Mouse (Mus musculus) adrenal gland, adult 10 weeks (tissue): Measurements from ENCODE around the gene Gm17727. TPM values are rescaled to one million over a fixed set of nuclear protein-coding genes. Genes with fewer than 3 reads are reported as not detected.

ENCODE experiments used
- polyA plus RNA-seq: library from polyadenylated mRNA; stranded (reverse); fragments of 350-450 nt; fragmentation: Illumina TruSeq; extraction: RNeasy Lipid Tissue Mini Kit (QIAGEN cat#74804); gene quantifications from one replicate; pipeline ENCODE4 v1.2.3, GENCODE M21; 2014; ENCODE audit warnings: low read depth, low replicate concordance

Gene Gm17727
- not detected for polyA plus RNA-seq

DNA sequence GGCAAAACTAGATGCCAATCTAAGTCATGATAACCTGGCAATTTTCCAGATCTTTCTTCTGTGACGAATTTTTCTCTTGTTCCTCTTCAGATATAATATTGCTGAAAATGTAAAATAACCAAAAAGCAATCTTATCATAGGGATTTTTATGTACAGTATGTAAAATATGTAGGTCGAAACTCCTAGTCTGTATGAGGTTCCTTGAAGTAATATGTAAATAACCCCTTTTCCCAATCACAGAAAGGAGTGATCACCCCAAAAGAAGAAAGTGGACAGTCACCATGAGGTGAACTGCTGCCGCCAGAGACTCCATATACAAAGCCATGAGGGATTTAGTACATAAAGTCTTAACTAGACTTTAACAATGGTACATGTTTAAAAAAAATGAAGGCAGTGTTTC, at the start of gene Gm17727:
Gene Gm17727 (minus strand): TSS at position 101 of the 400 bp plus-strand sequence.

DNA sequence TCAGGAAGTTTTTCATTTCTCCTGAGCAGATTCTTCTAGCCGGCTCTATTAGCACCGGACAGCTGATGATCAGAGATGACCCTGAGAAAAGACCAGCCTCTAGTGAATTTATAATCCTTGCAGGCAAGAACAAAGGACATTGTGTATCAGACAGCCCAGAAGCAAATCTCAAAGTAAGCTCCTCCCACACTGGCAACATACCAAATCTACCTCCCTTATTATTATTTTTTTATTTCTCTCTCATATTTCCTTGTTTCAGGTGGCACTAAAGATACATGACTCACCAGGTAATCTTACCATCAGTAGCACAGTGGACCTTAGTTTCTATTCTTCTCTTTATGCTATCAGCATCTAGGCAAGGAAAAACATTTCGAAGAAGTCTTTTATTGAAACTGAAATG, 12.1 kb upstream of the Gm17727 start, which contains the start of the genes Gm27235 and D730048I06Rik:
Gene Gm27235 (minus strand): TSS at position 101 of the 400 bp plus-strand sequence.
Gene D730048I06Rik (minus strand): TSS at position 112 of the 400 bp plus-strand sequence.

DNA sequence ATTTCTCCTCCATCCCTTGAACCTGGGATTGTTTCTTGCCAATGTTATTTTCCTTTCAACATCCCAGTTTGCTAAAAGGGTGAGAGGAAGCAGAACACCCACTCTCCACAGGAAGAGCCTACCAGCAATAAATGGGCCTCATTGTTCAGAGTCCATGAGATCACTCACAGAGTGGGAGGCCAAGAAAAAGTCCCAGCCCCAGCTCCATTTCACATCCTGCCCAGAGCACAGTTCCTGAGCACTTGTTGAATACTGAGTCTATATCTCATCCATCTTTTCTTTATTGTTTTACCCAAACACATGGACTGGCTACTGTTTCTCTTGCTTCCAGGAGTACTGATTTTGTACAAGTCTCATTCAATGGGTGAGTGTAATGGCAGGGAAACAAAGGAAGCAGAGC, 37.2 kb downstream of the Gm17727 start, which contains the start of gene Gm17677:
Gene Gm17677 (plus strand): TSS at position 301 of the 400 bp plus-strand sequence.

Other genes starting within 250 kb of the Gm17727 start
- 1.5 TPM for gene Ddx25, start 219.6 kb downstream of the Gm17727 start, polyA plus RNA-seq
- 33.5 TPM for gene Pus3, start 219.5 kb downstream of the Gm17727 start, polyA plus RNA-seq
- gene Pate2, start 207.8 kb downstream of the Gm17727 start, polyA plus RNA-seq = 0.87 TPM
- gene Hyls1, start 207.7 kb downstream of the Gm17727 start, polyA plus RNA-seq = 9.0 TPM
- gene Pate4, start 166.2 kb downstream of the Gm17727 start, polyA plus RNA-seq = not detected
- not detected for gene Pate3, start 129.9 kb downstream of the Gm17727 start, polyA plus RNA-seq
- not detected for gene Pate1, start 90.7 kb downstream of the Gm17727 start, polyA plus RNA-seq
- not detected for gene Gm17677, start 37.1 kb downstream of the Gm17727 start, polyA plus RNA-seq
- gene Gm27235, start 12.0 kb upstream of the Gm17727 start, polyA plus RNA-seq = not detected
- gene D730048I06Rik, start 12.0 kb upstream of the Gm17727 start, polyA plus RNA-seq = 0.58 TPM
- 0.93 TPM for gene 9230110F15Rik, start 66.0 kb upstream of the Gm17727 start, polyA plus RNA-seq
- not detected for gene 9230113P08Rik, start 130.3 kb upstream of the Gm17727 start, polyA plus RNA-seq